Mouse (Mus musculus) CH12.LX (cell line): ENCODE measurements around the gene Dnajc17.
A peak's percentile ranks its signal among the peaks of the same experiment; 100 is the strongest.

ENCODE experiments used
- CTCF ChIP-seq, 2 experiments: IDR thresholded peaks in 1 of 2; conservative IDR thresholded peaks in 1 of 2; 2 replicates each; pipeline ENCODE4 v1.5.1; 2011 to 2012; ENCODE audit warnings: low read depth in 2 of 2, low read length in 2 of 2, improper control_type of control experiment in 1 of 2, inconsistent platforms in 1 of 2, mild to moderate bottlenecking in 1 of 2, moderate library complexity in 1 of 2
- E2F4 ChIP-seq: IDR thresholded peaks from 2 replicates; pipeline ENCODE4 v1.6.1; 2011; ENCODE audit warnings: low read depth, low read length, improper control_type of control experiment; ENCODE audit not compliant: insufficient replicate concordance
- ELF1 ChIP-seq: IDR thresholded peaks from 2 replicates; pipeline ENCODE4 v1.6.1; 2014; ENCODE audit warnings: low read depth, mild to moderate bottlenecking, inconsistent platforms, low read length, improper control_type of control experiment
- JUND ChIP-seq: conservative IDR thresholded peaks from 2 replicates; pipeline ENCODE4 v1.6.1; 2011; ENCODE audit warnings: low read depth, low read length, improper control_type of control experiment
- KAT2A ChIP-seq: IDR thresholded peaks from 2 replicates; pipeline ENCODE4 v1.6.1; 2012; ENCODE audit warnings: low read length, improper control_type of control experiment, inconsistent platforms; ENCODE audit not compliant: insufficient replicate concordance
- MAX ChIP-seq: IDR thresholded peaks from 2 replicates; pipeline ENCODE4 v1.6.1; 2011; ENCODE audit warnings: low read length, improper control_type of control experiment
- MEF2A ChIP-seq: IDR thresholded peaks from 2 replicates; pipeline ENCODE4 v1.6.1; 2014; ENCODE audit warnings: low read depth, mild to moderate bottlenecking, inconsistent platforms, low read length, improper control_type of control experiment, borderline replicate concordance
- USF1 ChIP-seq: IDR thresholded peaks from 2 replicates; pipeline ENCODE4 v1.6.1; 2014; ENCODE audit warnings: low read depth, mild to moderate bottlenecking, inconsistent platforms, low read length, improper control_type of control experiment

- TF ChIP-seq CTCF (conservative IDR thresholded peaks at IDR 0.05 in 1 of 2, IDR thresholded peaks at IDR 0.05 in 1 of 2; ENCODE audit: low read depth in 2 of 2, low read length in 2 of 2) (peak in 1 of 2 experiments; percentile 39; a peak in 2 of 4 replicates), KAT2A (peak; percentile 65; the same call in 1 of the 2 replicates), MAX (peak; percentile 86), E2F4 (0 out of 2 replicates have a peak, but pooled peaks have one; percentile 33), MEF2A (peak; percentile 63; the same call in 1 of the 2 replicates), ELF1 (peak; percentile 77), USF1 (no peak), JUND (no peak)
Measured at GRCm38 (mm10) chr2:119156681-119157572, 51.7 kb downstream of the Dnajc17 start, which contains the start of gene Rmdn3.
